Mouse (Mus musculus) neural tube, embryonic 14.5 days (tissue): ENCODE results near the gene Suco. TPM values are rescaled to one million over a fixed set of nuclear protein-coding genes. Genes with fewer than 3 reads are reported as not detected.

Source experiments
- ATAC-seq: fragments of 200-750 bp; cut with Nextera tagmentation; 2 replicates; pipeline ENCODE4 v1.8.0; 2017; ENCODE audit warnings: low read depth, mild to moderate bottlenecking, moderate TSS enrichment, moderate library complexity
- H3K27ac ChIP-seq: fragments of 300-500 bp; sonication (generic); 2 replicates; pipeline ENCODE4 v1.5.1; 2014; ENCODE audit warnings: low read depth, mild to moderate bottlenecking, control low read depth, low read length, moderate library complexity, mixed read lengths
- H3K27me3 ChIP-seq: fragments of 300-500 bp; sonication (generic); 2 replicates; pipeline ENCODE4 v1.6.1; 2014; ENCODE audit warnings: low read length; ENCODE audit not compliant: control insufficient read depth, insufficient read depth
- H3K36me3 ChIP-seq: fragments of 300-500 bp; sonication (generic); 2 replicates; pipeline ENCODE4 v1.6.1; 2014; ENCODE audit warnings: low read length, mixed read lengths; ENCODE audit not compliant: control insufficient read depth, insufficient read depth
- H3K4me1 ChIP-seq: fragments of 300-500 bp; sonication (generic); 2 replicates; pipeline ENCODE4 v1.6.1; 2014; ENCODE audit warnings: low read length; ENCODE audit not compliant: control insufficient read depth, insufficient read depth
- H3K4me2 ChIP-seq: fragments of 300-500 bp; sonication (generic); 2 replicates; pipeline ENCODE4 v1.6.1; 2014; ENCODE audit warnings: mild to moderate bottlenecking, low read depth, low read length, control low read depth
- H3K4me3 ChIP-seq: fragments of 300-500 bp; sonication (generic); 2 replicates; pipeline ENCODE4 v1.5.1; 2014; ENCODE audit warnings: low read depth, low read length, control low read depth, mixed read lengths
- H3K9ac ChIP-seq: fragments of 300-500 bp; sonication (generic); replicated peaks from 2 replicates; pipeline ENCODE4 v1.6.1; 2014; ENCODE audit warnings: low read depth, mild to moderate bottlenecking, control low read depth, low read length, mixed read lengths
- H3K9me3 ChIP-seq: fragments of 300-500 bp; sonication (generic); 2 replicates; pipeline ENCODE4 v1.6.1; 2016; ENCODE audit warnings: low read length; ENCODE audit not compliant: control insufficient read depth
- WGBS: fragments of 180-500 bp; shearing (Covaris S2); extraction: QIAGEN DNeasy Blood & Tissue Kit; methylation state at CpG from one replicate; pipeline ENCODE4 v1.1.7; 2014; 5-methylcytosine and 5-hydroxymethylcytosine counted together
- polyA plus RNA-seq: library from polyadenylated mRNA; unstranded; fragments of >200 nt; fragmentation: Nextera tagmentation; extraction: Ambion mirVana; gene quantifications from 2 replicates; pipeline ENCODE4 v1.2.1, GENCODE M21; 2014

Gene Suco
- polyA plus RNA-seq, 1 experiment from 2014 or later, result 31.3 TPM

GRCm38 (mm10) chr1:161779057-161779456 is 97.4 kb downstream of the Suco start:
- no peak overlapping the region for H3K4me2 ChIP-seq
- no peak overlapping the region for H3K27ac ChIP-seq
- no peaks in the 10 kb centered on the region for H3K36me3 ChIP-seq
- no peak for ATAC-seq
- no peaks in the 10 kb centered on the region for H3K4me1 ChIP-seq
- H3K9ac ChIP-seq, result no peak overlapping the region
- H3K27me3 ChIP-seq, result no peaks in the 10 kb centered on the region
- no peaks in the 10 kb centered on the region for H3K9me3 ChIP-seq
- no peak overlapping the region for H3K4me3 ChIP-seq

DNA sequence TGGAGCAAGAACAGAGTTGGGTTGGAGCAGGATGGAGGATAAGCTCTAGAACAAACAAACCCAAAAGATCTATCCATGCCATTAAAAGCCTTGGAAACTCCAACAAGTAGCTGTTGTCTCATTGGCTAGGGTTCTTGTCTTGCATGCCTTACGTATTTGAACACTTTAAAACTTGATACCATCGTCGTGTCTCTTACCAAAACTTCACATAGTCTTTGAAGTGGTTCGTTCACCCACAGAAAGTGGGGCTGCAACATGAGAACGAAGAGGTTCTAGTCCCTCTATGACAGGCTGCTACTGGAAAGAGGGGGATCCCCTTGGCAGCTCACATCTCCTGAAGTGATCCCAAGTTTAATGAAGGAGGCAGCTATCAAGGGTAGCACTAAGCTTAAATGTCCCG is 101.3 kb downstream of the Suco start:
- 86% methylated on average over 6 of the region's 6 CpGs for WGBS
- no peak for ATAC-seq
- Histone ChIP-seq H3K9me3 (no peaks in the 10 kb centered on the region), H3K27ac (no peak overlapping the region), H3K4me1 (no peaks in the 10 kb centered on the region), H3K27me3 (no peaks in the 10 kb centered on the region), H3K4me3 (no peak overlapping the region), H3K4me2 (no peak overlapping the region), H3K36me3 (no peaks in the 10 kb centered on the region), H3K9ac (no peak overlapping the region)

GRCm38 (mm10) chr1:161771293-161771692 is 105.2 kb downstream of the Suco start:
- H3K27me3 ChIP-seq, result no peaks in the 10 kb centered on the region
- H3K4me1 ChIP-seq, result no peaks in the 10 kb centered on the region
- WGBS, result 92% methylated on average over 2 of the region's 2 CpGs
- no peaks in the 10 kb centered on the region for H3K9me3 ChIP-seq
- H3K9ac ChIP-seq, result no peak overlapping the region
- H3K4me3 ChIP-seq, result no peak overlapping the region
- no peak for ATAC-seq
- no peak overlapping the region for H3K4me2 ChIP-seq
- no peak overlapping the region for H3K27ac ChIP-seq
- H3K36me3 ChIP-seq, result no peaks in the 10 kb centered on the region

DNA sequence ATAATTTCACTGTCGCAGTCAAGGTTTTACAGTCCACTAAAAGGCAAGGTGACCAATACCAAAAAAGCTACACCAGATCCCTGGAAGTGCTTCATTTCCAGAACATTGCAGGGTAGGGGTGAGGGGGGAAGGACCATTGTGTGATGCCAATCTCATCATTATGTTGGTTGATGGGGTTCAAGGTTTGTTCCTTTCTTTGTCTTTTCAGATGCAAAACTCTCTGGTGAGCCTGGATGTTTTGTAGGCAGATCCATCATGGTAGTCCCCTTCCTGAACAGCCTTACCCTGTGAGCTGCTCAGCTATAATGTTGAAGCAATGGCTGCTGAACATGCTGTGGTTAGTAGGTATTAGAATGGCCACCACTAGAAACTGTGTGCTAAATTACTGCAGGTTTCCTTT is 107.2 kb downstream of the Suco start:
- Histone ChIP-seq H3K9ac (no peak overlapping the region), H3K4me3 (no peak overlapping the region), H3K4me1 (no peaks in the 10 kb centered on the region), H3K9me3 (no peaks in the 10 kb centered on the region), H3K4me2 (no peak overlapping the region), H3K36me3 (no peaks in the 10 kb centered on the region), H3K27ac (no peak overlapping the region), H3K27me3 (no peaks in the 10 kb centered on the region)
- no peak for ATAC-seq
- 95% methylated on average over 1 of the region's 1 CpGs for WGBS

DNA sequence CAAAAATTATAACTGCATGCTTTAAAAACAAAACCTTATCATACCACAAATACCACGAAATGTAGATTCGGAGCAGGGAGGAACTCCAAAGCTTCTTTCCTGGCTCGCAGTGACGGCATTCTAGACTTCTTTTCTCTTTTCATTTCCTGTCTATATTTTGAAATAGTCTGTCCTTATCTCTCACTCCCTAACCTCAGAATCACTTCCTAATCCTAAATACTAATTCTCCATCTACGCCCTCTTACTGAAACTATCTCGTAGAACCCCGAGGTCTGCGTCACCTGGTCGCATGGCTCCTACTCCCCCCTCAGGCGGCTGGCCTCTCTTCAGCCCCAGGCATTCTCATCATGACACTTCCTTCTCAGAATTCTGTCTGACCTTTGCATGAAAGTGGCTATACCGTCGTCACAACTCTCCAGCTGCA is 109.4 kb downstream of the Suco start:
- Histone ChIP-seq H3K4me2 (no peak overlapping the region), H3K4me3 (no peak overlapping the region), H3K9me3 (no peaks in the 10 kb centered on the region), H3K27ac (no peak overlapping the region), H3K9ac (no peak overlapping the region), H3K4me1 (no peaks in the 10 kb centered on the region), H3K27me3 (no peaks in the 10 kb centered on the region), H3K36me3 (no peaks in the 10 kb centered on the region)
- no peak for ATAC-seq
- 78% methylated on average over 12 of the region's 12 CpGs for WGBS

GRCm38 (mm10) chr1:161766656-161767055 is 109.8 kb downstream of the Suco start:
- no peaks in the 10 kb centered on the region for H3K36me3 ChIP-seq
- no peak for ATAC-seq
- no peak overlapping the region for H3K27ac ChIP-seq
- H3K27me3 ChIP-seq, result no peaks in the 10 kb centered on the region
- WGBS, result 56% methylated on average over 5 of the region's 5 CpGs
- no peaks in the 10 kb centered on the region for H3K4me1 ChIP-seq
- no peak overlapping the region for H3K9ac ChIP-seq
- no peaks in the 10 kb centered on the region for H3K9me3 ChIP-seq
- no peak overlapping the region for H3K4me2 ChIP-seq
- H3K4me3 ChIP-seq, result no peak overlapping the region

Other genes starting within 250 kb of the Suco start
- gene Fasl, start 88.2 kb downstream of the Suco start, polyA plus RNA-seq, result 0.27 and 0.40 TPM in 2 replicates
- gene Pigc, start 92.5 kb upstream of the Suco start, polyA plus RNA-seq, result 32.8 and 35.4 TPM in 2 replicates
- 0.20 TPM in 1 of 2 replicates, not detected in the other for gene 4930558K02Rik, start 103.0 kb upstream of the Suco start, polyA plus RNA-seq